Mouse (Mus musculus): ENCODE measurements around the gene Wdr24.
A peak's percentile ranks its signal among the peaks of the same experiment; 100 is the strongest.

Wdr24 gene

DNA sequence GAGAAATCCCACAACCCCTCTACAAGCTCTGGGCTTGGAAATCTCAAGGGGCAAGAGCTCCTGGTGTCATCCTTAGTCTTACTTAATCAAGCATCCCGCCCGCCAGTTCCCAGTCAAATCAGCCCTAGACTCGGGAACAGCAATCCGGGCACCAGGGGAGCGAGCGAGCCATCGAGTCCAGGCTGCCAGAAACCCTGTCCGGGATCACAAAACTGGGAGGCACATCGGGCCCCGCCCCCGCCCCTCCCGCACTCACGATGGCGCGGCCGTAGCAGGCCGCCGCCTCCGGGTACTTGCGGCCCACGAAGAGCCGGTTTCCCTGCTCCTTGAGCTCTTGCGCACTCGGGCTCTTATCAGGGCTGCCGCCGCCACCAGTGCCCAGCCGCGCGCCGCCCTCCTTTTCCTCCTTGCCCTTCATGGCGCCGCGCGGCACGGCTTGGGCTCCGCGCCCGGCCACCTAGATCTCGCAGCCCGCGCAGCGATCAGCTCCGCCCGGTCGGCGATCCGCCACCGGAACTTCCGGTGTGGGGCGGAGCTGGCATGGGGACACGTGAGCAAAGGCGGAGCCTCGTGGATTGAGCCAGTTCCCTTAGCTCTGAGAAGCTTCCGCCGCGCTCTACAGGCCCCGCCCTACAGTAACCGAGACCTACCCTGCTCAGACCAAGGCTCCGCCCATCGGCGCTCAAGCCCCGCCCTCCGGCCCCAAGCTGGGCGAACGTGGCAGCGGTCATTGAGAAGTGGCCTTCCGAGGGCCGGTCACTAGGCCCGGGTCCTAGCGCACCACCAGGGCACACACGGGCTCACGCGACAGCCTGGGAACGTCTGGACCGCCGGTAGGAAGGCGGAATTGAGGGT, 9.2 kb downstream of the Wdr24 start:
- DNase-seq: peak; percentile 100

DNA sequence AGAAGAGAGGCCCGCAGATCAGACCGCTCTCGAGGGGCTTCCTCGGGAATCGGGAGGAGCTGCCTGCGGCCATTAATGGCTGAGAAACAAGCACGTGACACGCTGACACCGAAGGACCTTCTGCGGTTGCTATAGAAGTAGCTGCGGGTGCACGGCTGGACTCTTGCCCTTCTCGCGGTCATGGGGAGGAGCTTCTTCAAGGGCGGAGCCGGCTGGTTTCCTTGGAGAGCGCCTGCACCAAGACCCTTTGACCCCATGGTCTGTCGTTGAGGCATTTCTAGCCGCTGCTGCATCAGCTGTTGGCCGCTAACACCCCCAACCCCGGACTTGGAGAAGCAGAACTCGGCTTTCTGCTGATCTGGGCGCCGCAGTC, 9.8 kb downstream of the Wdr24 start, which contains the start of gene Stub1:
Gene Stub1 (minus strand): TSS at position 114 of the 373 bp plus-strand sequence.
- DNase-seq: peak; percentile 98

DNA sequence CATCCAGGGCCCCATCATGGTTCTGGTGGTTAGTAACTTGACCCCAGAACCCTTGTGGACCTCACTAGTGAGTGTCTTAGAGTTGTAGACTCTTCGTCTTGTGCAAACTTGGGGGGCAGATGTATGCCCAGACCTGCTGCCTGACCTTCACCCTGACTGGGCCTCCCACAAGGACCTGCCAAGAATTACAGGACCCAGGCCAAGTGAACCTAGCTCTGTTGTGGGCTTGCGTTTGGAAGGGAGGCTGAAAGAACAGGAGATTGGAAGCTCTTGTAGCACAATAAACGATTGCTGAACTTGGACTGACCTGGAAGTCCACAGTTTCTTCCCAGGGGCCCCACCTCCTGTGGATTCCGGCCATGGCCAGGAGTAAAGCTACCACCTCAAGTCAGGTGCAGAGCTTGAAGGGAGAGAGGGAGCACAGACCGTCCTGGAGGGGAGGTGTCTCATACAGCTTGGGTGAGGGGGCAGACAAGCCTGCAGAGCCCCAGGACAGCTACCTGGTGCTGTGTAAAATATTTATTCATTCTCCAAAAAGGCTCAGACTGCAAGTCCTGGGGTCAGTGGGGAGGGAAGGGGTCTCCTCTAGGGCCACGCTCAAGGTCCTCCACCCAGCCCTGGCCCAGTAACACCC, 10.7 kb downstream of the Wdr24 start:
- peak; percentile 86 for DNase-seq

DNA sequence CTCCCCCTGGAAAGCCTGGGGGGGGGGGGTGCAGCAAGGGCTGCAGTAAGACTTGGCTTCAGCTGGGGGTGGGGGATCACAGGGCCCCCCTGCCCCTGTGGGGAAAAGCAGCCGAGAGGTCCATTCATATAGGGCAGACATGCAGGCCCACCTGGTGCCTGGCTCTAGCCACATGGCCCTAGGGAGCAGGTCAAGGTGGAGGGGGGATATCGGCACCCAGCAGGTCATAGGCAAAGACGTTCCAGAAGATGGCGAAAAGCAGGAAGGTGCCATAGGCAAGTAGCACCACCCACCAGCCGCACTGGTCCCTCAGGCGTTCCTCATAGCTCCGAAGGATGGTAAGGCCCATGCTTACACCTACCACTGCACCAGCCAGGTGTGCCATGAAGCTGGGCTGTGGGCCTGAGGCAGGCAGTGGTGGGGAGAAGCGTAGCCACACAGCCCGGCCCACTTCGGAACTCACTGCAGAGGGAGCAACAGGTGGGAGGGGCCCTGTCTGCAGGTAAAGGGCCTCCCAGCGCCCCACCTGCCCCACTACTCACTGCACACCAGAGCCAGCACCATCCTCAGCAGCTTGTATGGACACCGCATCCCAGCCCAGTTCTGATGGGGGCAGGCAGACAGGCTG, 11.3 kb downstream of the Wdr24 start:
- DNase-seq: peak; percentile 47

DNA sequence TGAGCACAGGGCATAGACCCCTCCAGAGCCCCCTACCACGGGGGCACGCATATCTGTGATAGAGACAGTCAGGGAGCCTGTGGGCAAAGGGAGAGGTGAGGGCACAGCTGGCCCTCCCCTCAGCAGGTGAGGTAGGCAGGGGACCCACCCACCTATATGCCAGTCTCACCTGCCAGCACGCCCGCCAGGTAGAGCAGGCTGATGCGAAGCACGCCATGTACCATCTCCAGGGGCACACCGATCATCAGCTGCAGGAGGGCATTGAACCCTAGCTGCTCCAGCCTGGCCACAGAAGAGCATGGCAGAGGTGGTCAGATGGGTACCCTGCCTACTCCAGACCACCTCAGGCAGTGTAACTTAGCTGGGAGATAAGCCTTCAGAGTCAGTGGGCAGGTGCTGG, 11.9 kb downstream of the Wdr24 start:
- no peak for DNase-seq

DNA sequence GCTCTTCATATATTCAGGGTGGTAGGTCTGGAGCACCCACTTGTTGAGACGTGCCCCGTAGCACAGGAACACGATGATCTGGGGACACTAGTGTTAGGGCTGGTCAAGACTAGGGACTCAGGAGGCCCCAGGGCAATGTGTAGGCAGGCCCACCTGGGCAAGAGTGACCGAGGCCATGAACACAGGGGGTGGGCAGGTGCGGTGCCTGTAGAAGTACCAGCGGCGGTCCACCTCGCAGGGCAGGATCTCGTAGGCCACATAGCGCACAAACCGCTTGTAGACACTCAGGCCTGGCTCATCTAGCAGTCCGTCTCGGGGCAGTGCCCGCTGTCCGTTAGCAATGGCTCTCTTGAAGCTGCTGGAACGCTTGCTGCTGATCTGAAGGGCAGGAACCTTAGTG, 12.4 kb downstream of the Wdr24 start:
- no peak for DNase-seq

DNA sequence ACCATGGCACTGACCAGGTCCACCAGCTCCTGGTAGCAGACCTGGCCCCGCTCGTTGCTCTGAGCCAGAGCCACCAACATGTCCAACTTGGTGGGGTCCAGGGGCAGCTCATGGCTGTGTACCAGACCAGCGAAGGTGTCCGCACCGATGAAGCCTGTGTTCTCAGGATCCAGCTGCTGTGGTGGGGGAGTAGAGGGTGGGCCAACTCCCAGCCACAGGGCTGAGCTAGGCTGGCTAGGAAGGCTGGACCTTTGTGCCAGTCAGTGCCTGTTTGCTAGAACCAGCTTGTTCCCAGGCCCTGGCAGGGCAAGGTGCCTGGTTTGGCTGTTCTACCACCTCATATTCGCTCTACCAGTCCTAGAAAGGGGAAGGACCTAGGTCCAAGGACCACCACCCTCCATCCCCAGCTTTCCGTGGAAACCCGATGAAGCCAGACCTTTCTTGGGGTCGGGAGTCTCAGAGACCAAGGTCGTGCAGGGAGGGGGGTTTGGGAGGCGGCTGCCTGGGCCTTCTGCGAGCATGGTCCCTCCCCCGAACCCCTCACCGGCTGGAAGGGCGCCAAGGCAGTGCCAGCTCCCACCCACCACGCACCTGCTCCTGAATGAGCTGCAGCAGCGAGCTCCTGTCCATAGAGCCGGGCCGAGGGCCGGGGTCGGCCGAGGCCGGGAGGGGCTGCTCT, 13.1 kb downstream of the Wdr24 start:
- DNase-seq: peak; percentile 60

DNA sequence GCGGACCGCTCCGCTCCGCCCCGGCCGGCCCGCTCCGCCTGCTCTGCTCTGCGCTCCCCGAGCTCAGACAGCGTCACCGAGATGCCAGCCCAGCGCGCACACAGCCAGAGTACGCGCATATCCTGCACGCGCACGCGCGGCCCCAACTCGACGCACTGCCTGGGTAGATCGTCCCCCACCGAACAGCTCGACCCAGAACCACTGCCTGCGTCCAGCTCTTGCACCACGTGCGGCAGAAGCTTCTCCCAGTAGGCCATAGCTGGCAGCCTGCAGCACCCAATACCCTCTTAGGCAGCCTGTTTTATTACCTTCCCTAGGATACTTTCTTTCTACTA, 13.6 kb downstream of the Wdr24 start, which contains the start of gene Rhbdl1:
Gene Rhbdl1 (minus strand): TSS at position 220 of the 335 bp plus-strand sequence.
- peak; percentile 75 for DNase-seq

DNA sequence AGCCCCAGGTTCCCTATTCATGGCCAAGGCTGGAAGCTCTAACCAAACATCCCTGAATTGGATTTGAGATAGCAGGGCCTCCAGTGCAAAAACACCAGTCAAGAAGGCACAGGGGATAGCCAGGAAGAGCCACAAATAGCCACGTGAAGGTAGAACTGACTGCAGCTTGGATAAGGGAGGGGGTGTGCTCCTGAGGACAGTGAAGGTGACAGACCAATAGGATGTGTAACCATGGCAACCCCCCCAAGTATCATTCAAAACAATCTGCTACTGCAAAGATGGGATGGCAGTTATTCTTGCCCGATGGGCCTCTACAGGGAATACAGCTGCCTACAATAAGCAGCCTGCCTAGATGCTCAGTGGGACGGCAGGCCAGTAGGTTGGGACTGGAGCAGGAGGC, 14.1 kb downstream of the Wdr24 start:
- no peak for DNase-seq

DNA sequence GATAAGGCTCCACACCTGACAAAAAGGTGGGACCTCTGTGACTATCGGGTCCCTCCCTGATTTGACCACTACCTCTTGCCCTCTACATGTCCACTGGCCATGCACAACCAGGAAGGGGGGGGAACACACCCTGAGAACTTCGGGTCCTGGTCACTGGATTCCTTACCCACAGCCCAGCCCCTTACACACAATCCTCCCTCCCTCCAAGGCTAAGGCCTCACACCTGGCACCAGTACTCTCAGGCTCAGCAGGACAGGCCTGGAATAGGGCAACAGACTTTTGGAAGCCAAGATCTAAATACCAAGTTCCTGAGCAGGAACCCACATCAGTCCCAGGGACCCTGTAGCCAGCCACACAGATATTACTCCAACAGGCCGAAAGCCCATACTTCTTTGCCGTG, 15.5 kb downstream of the Wdr24 start:
- DNase-seq: no peak

DNA sequence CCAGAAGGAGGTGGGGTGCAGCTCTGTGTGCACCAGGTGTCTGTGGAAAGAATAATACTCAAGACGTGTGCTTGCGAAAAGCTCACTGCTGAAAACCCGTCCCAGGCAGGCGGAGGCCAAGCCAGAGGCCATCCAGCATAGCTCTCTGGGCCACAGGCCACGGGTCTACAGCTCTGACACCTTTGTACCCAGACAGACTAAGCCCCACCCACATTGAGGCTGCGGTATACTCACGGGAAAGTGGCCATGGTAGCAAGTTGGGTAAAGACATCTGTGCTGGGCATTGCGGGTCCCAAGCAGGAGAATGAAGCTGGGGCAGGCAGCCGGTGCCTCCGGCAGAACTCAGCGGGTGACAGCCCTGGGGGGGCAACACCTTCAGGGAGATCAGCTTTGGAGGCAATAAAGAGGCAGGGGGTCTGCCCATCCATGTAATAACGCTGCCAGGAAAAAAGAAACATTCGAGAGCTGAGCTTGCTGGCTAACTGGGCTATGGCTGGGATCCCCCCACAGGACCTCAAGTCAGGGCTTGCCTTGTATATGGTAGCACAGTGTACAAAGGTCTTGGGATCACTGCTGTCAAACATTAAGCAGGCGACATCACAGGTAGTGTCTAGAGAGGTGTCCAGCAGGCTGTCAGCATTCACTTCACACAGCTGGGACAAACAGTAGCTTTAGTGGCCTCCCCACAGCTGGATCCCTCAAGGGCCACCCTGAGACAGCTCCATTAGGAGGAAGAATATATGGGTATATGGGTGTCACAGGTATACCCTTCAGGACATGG, 16.2 kb downstream of the Wdr24 start:
- peak; percentile 74 for DNase-seq

DNA sequence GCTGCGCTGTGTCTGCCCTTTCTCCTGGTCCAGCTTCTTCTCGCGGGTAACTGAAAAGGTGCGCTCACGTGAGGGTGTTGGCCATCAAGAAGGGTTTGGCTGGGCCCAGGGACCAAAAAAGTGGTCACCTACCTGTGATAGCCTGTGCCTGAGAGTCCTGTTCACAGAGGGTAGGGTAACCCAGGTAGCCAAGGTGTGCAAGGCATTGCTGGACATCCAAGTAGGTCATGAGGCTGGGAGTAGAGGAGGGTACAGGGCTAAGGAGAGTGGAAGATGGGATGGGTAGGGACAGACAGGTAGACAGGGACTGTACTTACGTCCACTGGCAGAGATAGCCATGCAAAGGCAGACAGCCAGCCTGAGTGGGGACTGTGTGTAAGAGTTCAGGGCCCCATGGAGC, 17.1 kb downstream of the Wdr24 start:
- DNase-seq: no peak

DNA sequence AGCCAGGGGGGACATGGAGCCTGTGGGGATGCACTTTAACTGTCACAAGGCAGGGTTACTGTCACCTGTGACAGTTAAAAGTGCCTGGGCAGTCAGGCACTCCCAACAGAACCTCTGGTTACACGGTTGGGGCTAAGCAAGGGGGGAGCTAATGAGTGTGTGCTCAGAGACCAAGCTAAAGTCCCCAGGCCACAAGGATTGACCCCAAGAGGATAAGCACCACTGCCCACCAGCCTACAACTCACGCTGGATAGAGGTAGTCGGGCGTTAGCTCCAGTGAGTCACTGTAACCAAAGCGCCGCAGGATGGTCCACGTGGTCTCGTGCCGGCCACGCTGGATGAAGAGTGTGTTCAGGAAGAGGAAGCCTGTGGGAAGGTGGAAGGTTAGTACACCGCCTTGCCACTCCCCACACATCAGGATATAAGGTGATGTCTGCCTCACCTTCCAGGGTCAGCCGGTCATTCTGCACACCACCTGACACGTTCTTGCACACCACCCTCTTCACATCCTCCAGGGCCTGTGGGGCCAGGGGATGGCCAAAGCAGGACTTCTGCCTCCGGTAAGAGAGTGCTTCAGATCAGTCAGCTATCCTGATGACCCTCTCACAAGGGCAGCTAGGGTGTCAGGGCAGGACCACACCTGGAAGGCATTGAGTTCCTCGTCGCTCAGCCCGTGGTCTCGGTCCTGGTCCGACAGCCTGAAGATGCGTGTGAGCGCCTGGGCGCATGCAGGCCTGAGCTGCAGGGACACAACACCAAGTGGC, 17.9 kb downstream of the Wdr24 start, which contains the start of gene Gm20683:
Gene Gm20683 (minus strand): TSS at position 647 of the 764 bp plus-strand sequence.
- no peak for DNase-seq

DNA sequence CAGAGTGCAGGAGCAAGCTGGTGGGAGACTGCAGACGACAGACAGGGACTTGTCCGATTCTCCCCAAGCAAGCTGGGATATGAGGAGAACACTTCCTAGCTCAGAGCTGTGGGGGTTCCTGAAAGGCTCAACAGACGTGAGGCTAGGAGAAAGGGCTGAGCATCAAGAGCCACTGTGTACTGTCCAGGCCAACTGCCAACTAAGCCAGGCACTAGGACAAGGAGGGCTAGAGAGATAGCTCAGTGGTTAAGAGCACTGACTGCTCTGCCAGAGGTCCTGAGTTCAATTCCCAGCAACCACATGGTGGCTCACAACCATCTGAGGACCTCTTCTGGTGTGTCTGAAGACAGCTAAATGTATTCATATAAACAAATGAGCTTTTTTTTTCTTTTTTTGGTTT, 19.1 kb downstream of the Wdr24 start:
- DNase-seq: no peak

DNA sequence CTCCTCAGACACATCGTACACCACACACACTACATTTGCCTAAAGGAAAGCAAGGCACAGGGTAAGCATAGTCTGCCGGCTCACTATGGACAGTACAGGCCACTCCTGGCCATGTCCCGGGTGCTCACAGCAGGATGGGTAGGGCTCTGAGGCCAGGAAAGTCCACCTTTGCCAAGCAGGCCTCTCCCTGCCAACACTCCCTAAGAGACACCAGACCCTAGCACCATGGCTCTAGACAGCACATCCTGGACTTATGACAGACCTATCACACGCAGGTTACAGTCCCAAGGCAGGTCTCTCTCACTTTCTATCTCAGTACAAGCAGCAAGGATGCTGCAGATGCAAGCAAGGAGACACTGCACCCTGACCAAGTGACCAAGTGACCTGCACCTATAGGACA, 19.7 kb downstream of the Wdr24 start:
- DNase-seq: no peak

DNA sequence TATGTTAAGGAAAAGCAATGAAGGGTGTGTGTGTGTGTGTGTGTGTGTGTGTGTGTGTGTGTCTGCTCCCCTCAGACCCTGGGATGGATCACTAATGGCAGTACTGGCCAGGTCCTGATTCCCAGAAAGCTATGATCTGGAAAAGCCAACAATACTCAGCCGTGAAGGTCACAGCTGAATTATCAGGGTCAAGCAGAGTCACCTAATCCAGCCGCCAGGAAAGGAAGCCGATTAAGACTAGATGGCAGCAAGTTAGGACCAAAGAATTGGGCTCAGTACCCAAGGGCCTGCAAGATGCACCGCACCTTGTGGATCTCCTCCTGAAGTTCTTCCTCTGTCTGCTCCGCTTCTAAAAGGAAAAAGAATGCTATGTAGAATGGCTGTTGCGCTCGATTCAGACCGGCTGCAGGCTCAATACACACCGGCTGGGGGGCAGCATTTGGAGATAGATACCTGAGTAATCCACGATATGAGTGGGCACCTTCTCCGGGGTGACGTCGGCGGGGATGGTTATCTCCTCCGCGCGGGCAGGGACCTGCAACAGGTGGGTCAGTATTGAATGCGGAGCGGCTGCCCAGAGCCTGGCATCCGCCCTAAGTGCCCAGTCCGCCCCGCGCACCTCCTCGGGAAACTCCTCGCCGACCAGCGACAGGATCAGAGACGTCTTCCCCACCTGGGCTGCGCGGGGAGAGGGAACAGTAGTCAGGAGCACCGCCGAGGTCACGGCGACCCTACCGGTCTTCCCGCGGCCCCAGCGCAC, 20.4 kb downstream of the Wdr24 start:
- peak; percentile 44 for DNase-seq

DNA sequence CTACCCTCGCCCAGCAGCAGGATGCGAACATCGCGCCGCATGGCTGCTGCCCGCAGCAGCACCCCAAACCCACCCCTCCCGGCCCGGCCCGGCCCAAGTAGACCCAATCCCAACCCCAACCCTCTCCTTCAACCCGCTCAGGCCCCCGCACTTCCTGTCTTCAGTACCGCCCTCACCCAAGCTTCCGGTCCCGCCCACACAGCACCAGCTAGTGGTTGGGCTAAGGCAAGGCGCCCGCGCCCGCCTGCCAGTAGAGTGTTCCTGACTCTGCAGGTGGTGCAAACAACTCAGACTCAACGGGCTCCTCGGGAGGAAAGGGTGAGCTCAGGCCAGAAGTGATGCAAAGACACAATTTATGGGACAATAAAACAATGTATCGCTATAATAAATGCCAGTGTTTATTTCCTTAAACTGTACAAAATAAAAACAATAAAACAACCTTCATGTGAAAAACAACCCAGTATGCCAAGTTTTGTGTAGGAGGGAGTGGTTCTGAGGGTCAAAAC, 21.0 kb downstream of the Wdr24 start, which contains the start of gene Rhot2:
Gene Rhot2 (minus strand): TSS at position 456 of the 506 bp plus-strand sequence.
- DNase-seq: peak; percentile 95

DNA sequence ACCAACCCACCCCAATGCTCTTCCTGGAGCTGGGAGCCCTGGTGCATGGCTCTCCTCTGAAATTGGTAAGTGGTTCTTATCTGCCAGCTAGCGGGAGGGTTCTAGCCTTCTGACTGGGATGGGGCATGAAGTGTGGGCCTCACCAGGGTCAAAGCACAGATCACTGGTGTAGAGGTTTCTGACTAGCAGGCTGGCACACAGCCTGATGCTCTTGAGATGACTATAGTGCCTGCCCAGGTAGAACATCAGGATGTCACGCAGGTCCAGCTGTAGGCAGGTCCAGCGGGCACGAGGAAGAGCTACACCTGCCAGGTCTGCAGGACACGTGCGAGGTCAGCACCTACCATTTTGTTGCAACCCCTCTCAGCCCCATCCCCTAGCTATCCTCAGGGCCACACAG, 36.8 kb downstream of the Wdr24 start:
- DNase-seq: no peak

DNA sequence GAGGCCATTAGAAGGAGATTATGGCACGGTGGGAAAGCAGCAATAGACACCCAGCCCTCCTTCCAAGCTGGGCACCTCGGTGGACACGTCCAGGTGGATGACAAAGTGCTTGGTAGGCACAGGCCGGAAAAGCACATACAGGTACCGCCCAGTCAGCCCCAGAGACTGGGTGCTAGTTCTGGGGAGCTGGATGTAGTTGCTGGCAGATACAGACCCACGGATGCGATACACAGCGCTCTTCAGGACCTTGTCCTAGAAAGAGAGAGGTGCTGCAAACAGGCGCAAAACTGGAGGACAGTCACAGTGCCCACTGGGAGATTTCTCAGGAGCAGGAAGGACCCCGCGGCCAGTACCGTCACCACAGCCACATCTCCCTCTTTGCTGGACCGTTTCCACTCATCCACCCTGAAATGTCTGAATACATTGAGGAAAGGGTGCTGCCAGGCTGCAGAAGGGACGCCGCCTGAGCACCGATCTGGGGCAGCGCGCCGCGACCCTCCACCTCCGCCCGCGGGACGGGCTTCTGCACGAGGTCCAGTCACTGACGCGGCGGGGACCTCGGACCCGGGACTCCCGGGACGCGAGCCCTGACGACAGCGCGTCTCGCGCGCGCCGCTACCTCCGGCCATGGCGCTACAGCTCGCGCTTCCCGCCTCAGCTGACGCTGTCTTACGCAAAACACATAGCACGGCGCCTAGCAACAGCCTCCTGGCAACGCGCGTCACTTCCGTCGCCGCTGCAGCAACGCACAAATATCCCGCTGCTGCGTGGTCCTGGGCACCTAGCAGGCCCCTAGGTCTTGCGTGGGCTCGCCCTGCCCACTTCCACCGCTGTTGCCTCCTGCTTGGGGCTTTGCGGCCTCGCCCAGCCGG, 37.6 kb downstream of the Wdr24 start, which contains the start of gene Wdr90:
Gene Wdr90 (minus strand): TSS at position 670 of the 872 bp plus-strand sequence.
- peak; percentile 92 for DNase-seq

All from kidney, adult 11 months (tissue).